Mouse (Mus musculus) lung, postnatal 0 days (tissue): ENCODE data around the gene Hoxd13. TPM values are rescaled to one million over a fixed set of nuclear protein-coding genes. Genes with fewer than 3 reads are reported as not detected.
A peak's percentile ranks its signal among the peaks of the same experiment; 100 is the strongest.

Experiments
- ATAC-seq: fragments of 200-750 bp; cut with Nextera tagmentation; 2 replicates; pipeline ENCODE4 v1.8.0; 2017; ENCODE audit warnings: moderate library complexity
- DNase-seq: peaks from one replicate; pipeline ENCODE4 v3.0.0-alpha.2; 2016; ENCODE audit warnings: low spot score
- H3K27ac ChIP-seq: fragments of 300-500 bp; sonication (generic); 2 replicates; pipeline ENCODE4 v1.5.1; 2014; ENCODE audit warnings: antibody characterized with exemption, mild to moderate bottlenecking, low read length, mixed read lengths
- H3K27me3 ChIP-seq: fragments of 300-500 bp; sonication (generic); replicated peaks from 2 replicates; pipeline ENCODE4 v1.6.1; 2014; ENCODE audit warnings: low read length, mixed read lengths; ENCODE audit not compliant: insufficient read depth
- H3K36me3 ChIP-seq: fragments of 300-500 bp; sonication (generic); 2 replicates; pipeline ENCODE4 v1.6.1; 2014; ENCODE audit warnings: low read length, mixed read lengths; ENCODE audit not compliant: insufficient read depth
- H3K4me1 ChIP-seq: fragments of 300-500 bp; sonication (generic); 2 replicates; pipeline ENCODE4 v1.6.1; 2014; ENCODE audit warnings: antibody characterized with exemption, low read depth, low read length, mixed read lengths; ENCODE audit not compliant: insufficient read depth
- H3K4me2 ChIP-seq: fragments of 300-500 bp; sonication (generic); replicated peaks from 2 replicates; pipeline ENCODE4 v1.6.1; 2014; ENCODE audit warnings: low read depth, mild to moderate bottlenecking, low read length, moderate library complexity, mixed read lengths
- H3K4me3 ChIP-seq: fragments of 300-500 bp; sonication (generic); 2 replicates; pipeline ENCODE4 v1.5.1; 2014; ENCODE audit warnings: low read depth, low read length
- H3K9ac ChIP-seq: fragments of 300-500 bp; sonication (generic); replicated peaks from 2 replicates; pipeline ENCODE4 v1.6.1; 2014; ENCODE audit warnings: low read depth, mild to moderate bottlenecking
- H3K9me3 ChIP-seq: fragments of 300-500 bp; sonication (generic); 2 replicates; pipeline ENCODE4 v1.6.1; 2016; ENCODE audit warnings: low read length, mixed read lengths
- CTCF ChIP-seq: IDR thresholded peaks from 2 replicates; pipeline ENCODE4 v1.5.1; 2016; ENCODE audit warnings: antibody characterized with exemption, mild to moderate bottlenecking
- EP300 ChIP-seq: IDR thresholded peaks from 2 replicates; pipeline ENCODE4 v1.6.1; 2016; ENCODE audit warnings: antibody characterized with exemption, mild to moderate bottlenecking, control low read depth
- whole genome bisulfite sequencing: fragments of 180-500 bp; shearing (Covaris S2); extraction: QIAGEN DNeasy Blood & Tissue Kit; methylation state at CpG from one replicate; pipeline ENCODE4 v1.1.7; 2014; 5-methylcytosine and 5-hydroxymethylcytosine counted together
- polyA plus RNA-seq: library from polyadenylated mRNA; unstranded; fragments of >200 nt; fragmentation: Nextera tagmentation; extraction: Ambion mirVana; gene quantifications from 2 replicates; pipeline ENCODE4 v1.2.1, GENCODE M21; 2015

Hoxd13 gene
- polyA plus RNA-seq, 1 experiment from 2014 or later = not detected

DNA sequence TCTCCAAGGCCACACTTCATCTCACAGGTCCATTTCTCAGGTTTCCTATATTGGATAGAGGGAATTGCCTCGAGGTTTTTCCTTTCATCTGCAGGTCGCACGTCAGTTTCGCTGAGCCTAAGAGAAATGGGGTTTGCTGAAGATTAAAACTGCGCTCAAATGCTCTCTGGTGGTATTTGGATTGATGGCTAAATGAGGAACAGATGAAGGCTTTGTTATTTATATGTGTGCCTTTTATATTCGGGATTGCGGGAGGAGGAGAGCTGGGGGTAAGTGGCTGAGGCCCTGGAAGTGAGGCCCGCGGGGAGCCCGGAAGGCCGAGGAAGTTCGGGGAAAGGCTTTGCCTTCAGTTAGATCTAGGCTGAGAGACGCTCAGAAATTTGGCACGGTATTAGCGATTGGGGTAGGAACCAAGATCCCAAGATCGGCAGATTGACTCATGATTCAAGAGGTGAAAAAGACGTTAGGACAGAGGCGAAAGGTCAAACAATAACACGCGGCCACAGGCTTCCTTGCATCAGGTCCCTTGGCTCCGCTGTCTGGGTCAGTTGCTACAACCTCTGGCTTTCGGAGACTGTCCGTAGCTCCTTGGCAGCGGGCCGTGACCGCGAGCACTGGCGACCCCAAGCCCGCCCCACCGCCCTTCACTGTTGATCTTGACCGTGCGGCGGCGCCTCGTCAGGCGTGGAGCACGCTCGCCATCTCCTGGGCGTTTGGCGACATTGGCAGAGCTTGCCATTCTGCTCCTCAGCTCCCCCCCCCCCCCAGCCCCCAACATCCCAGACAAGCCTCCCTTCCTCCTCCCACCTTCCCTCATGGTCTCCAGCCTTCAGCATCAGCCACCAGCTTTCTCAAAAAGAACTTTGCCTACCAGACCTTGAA lies 4.6 kb downstream of the Hoxd13 start:
- peak overlapping the region; percentile 29; the same call in 1 of the 2 replicates for H3K4me3 ChIP-seq
- H3K27me3 ChIP-seq = peaks cover 92% of the 10 kb centered on the region
- H3K9me3 ChIP-seq = no peaks in the 10 kb centered on the region
- H3K36me3 ChIP-seq = no peaks in the 10 kb centered on the region
- H3K9ac ChIP-seq = no peak overlapping the region
- H3K4me1 ChIP-seq = peaks cover 4% of the 10 kb centered on the region
- no peak overlapping the region for H3K27ac ChIP-seq
- TF ChIP-seq EP300 (no peak), CTCF (peak; percentile 81)
- ATAC-seq = peak; percentile 66
- peak; percentile 64 for DNase-seq
- WGBS = 6% methylated on average over 40 of the region's 40 CpGs
- peak overlapping the region; percentile 48 for H3K4me2 ChIP-seq

DNA sequence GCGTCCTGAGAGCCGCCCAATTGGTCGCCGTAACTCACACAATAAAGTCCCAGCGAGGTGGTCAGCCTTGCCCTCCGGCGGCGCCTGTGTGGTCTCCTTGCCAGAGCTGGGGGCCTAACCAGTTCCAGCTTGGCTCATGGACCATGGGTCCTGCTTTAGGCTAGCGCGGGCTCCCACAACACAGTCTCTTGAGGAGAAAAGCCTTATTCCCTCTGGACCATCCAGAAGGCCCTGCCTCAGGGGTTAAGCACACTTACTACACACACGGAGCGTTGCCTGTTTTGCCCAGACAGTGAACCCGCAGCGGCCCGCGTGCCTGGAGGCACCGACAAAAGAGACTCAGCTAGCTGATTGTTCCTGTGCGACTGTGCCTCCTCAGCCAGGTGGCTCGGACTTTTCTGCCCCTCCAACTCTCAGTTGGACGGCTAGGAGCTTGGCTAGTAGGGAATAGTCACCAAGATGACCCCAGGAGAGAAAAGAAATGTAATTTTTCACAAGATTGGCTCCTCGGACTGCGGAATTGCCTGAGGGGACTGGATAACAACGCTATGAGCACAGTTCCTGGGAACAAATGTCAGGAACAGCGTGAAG lies 5.8 kb downstream of the Hoxd13 start:
- no peak for TF ChIP-seq CTCF
- TF ChIP-seq EP300 = no peak
- no peaks in the 10 kb centered on the region for H3K36me3 ChIP-seq
- no peak for ATAC-seq
- no peak overlapping the region for H3K4me2 ChIP-seq
- H3K27ac ChIP-seq = no peak overlapping the region
- no peak overlapping the region for H3K9ac ChIP-seq
- peaks cover 4% of the 10 kb centered on the region; the same call in 1 of the 2 replicates for H3K4me1 ChIP-seq
- WGBS = 3% methylated on average over 24 of the region's 24 CpGs
- H3K27me3 ChIP-seq = peaks cover 89% of the 10 kb centered on the region
- no peak overlapping the region for H3K4me3 ChIP-seq
- DNase-seq = no peak
- no peaks in the 10 kb centered on the region for H3K9me3 ChIP-seq

DNA sequence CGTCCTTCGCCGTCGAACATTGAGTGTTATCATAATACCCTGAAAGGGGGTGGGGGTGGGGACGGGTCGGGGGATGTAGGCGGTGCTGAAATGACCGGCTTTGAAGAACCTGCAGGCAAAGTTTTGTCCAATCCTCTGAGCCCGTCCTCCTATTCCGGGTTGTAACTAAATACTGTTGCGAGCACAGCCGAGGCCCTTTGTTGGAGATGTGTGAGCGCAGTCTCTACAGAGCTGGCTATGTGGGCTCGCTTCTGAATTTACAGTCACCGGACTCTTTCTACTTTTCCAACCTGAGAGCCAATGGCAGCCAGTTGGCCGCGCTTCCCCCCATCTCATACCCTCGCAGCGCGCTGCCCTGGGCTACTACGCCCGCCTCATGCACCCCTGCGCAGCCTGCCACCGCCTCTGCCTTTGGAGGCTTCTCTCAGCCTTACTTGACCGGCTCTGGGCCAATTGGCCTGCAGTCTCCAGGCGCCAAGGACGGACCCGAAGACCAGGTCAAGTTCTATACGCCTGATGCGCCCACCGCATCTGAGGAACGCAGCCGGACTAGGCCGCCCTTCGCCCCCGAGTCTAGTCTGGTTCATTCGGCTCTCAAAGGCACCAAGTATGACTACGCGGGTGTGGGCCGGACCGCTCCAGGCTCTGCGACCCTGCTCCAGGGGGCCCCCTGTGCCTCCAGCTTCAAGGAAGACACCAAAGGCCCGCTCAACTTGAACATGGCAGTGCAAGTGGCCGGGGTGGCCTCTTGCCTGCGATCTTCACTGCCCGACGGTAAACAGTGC lies 7.0 kb downstream of the Hoxd13 start, which contains the start of gene Hoxd12:
Gene Hoxd12, plus strand, starts transcription at position 133 of the 785 bp plus-strand sequence.
- no peak for TF ChIP-seq CTCF
- no peak for TF ChIP-seq EP300
- no peaks in the 10 kb centered on the region for H3K36me3 ChIP-seq
- H3K4me3 ChIP-seq = no peak within 1 kb of the TSS
- peaks cover 4% of the 10 kb centered on the region; the same call in 1 of the 2 replicates for H3K4me1 ChIP-seq
- no peak within 1 kb of the TSS for H3K4me2 ChIP-seq
- no peak within 1 kb of the TSS for H3K9ac ChIP-seq
- H3K27me3 ChIP-seq = peaks cover 89% of the 10 kb centered on the region
- H3K9me3 ChIP-seq = no peaks in the 10 kb centered on the region
- WGBS = 4% methylated on average over 47 of the region's 47 CpGs
- no peak within 1 kb of the TSS for H3K27ac ChIP-seq
- ATAC-seq (no peak), DNase-seq (no peak)

DNA sequence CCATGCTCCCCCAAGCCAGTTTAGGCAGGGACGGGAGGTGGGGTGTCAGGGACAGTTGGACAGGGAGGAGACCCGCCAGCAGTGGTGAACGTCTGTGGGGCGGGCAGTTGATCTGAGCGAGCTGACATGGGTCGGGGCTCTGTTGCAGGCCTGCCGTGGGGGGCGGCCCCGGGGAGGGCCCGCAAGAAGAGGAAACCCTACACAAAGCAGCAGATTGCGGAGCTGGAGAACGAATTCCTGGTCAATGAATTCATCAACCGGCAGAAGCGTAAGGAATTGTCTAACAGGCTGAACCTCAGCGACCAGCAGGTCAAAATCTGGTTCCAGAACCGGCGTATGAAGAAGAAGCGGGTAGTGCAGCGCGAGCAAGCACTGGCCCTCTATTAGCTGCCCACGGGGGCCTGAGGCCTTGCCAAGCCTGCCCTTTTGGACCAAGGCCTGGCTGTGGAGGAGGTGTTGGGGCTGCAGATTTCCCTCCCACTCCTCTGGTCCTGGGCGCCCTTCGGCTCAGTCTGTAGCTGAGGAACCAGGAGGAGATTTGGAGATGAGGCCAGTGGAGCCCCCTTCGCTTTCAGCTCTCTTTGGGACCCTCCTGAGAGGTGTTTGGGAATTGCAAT lies 7.7 kb downstream of the Hoxd13 start:
- no peak for ATAC-seq
- Histone ChIP-seq H3K9ac (no peak overlapping the region), H3K4me3 (no peak overlapping the region), H3K9me3 (no peaks in the 10 kb centered on the region), H3K27me3 (peaks cover 91% of the 10 kb centered on the region), H3K36me3 (no peaks in the 10 kb centered on the region), H3K4me2 (no peak overlapping the region), H3K27ac (no peak overlapping the region), H3K4me1 (peaks cover 4% of the 10 kb centered on the region; the same call in 1 of the 2 replicates)
- WGBS = 3% methylated on average over 24 of the region's 24 CpGs
- TF ChIP-seq EP300 = no peak
- TF ChIP-seq CTCF = no peak
- DNase-seq = no peak

DNA sequence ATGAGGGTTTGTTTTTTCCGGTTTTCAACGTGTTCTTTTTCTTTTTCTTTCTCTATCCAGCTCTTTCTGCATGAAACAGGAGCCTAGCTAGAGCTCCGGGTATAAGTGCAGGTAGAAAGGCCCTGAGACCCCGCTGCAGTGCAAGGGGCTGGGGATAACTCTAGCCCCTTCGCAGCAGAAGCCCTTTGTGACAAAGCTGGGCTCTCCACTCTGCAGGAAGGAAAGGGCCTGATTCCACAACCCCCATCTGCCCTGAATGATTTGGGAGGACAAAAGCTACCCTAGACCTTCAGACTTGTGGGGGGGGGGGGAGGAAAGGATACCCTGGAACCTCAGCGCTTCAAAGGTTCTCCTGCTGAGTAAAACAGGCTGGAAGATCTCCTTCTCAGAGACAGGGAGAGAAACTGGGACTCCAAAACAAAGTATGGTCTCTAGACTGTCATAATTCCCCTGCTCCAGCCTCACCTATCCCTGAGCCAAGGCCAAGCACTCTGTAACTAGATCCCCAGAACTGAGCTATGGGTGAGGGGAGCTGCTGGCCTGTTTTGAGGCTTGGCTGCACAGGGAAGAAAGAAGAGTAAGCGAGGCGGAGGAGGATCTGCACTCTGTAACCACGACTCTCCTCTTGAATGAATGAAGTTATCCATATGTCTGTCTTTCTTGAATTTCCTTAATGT lies 8.4 kb downstream of the Hoxd13 start:
- H3K36me3 ChIP-seq = no peaks in the 10 kb centered on the region
- peaks cover 93% of the 10 kb centered on the region for H3K27me3 ChIP-seq
- no peak overlapping the region for H3K9ac ChIP-seq
- no peak overlapping the region for H3K4me3 ChIP-seq
- H3K4me2 ChIP-seq = no peak overlapping the region
- ATAC-seq = no peak
- no peak for TF ChIP-seq CTCF
- no peak for TF ChIP-seq EP300
- H3K4me1 ChIP-seq = peaks cover 4% of the 10 kb centered on the region; the same call in 1 of the 2 replicates
- H3K9me3 ChIP-seq = no peaks in the 10 kb centered on the region
- WGBS = 2% methylated on average over 9 of the region's 9 CpGs
- no peak overlapping the region for H3K27ac ChIP-seq
- no peak for DNase-seq
